Mouse (Mus musculus) limb, embryonic 14.5 days (tissue): ENCODE measurements at regions not wholly inside any gene's neighbourhood (a gene's known extent, or its start where the extent isn't known, plus 50 kb on each side); places are given as distances from the start of the nearest gene placed in this dataset.

Source experiments
- ATAC-seq: fragments of 200-750 bp; cut with Nextera tagmentation; 2 replicates; pipeline ENCODE4 v1.8.0; 2017; ENCODE audit warnings: low read depth, moderate number of reproducible peaks, moderate TSS enrichment; ENCODE audit not compliant: low FRiP score
- DNase-seq: peaks from one replicate; pipeline ENCODE4 v3.0.0-alpha.2; 2015; ENCODE audit warnings: low spot score
- H3K27ac ChIP-seq: fragments of 300-500 bp; sonication (generic); replicated peaks from 2 replicates; pipeline ENCODE4 v1.5.1; 2014; ENCODE audit warnings: low read depth, mild to moderate bottlenecking, low read length, moderate library complexity, mixed read lengths
- H3K27me3 ChIP-seq: fragments of 300-500 bp; sonication (generic); 2 replicates; pipeline ENCODE4 v1.6.1; 2014; ENCODE audit warnings: low read length, mixed read lengths; ENCODE audit not compliant: control insufficient read depth, insufficient read depth
- H3K36me3 ChIP-seq: fragments of 300-500 bp; sonication (generic); 2 replicates; pipeline ENCODE4 v1.6.1; 2014; ENCODE audit warnings: mild to moderate bottlenecking, low read length, moderate library complexity, mixed read lengths; ENCODE audit not compliant: control insufficient read depth, insufficient read depth
- H3K4me1 ChIP-seq: fragments of 300-500 bp; sonication (generic); 2 replicates; pipeline ENCODE4 v1.6.1; 2014; ENCODE audit warnings: antibody characterized with exemption, low read length, mixed read lengths; ENCODE audit not compliant: control insufficient read depth, insufficient read depth
- H3K4me2 ChIP-seq: fragments of 300-500 bp; sonication (generic); replicated peaks from 2 replicates; pipeline ENCODE4 v1.6.1; 2014; ENCODE audit warnings: low read depth, mild to moderate bottlenecking, low read length, moderate library complexity; ENCODE audit not compliant: severe bottlenecking
- H3K4me3 ChIP-seq: fragments of 300-500 bp; sonication (generic); replicated peaks from 2 replicates; pipeline ENCODE4 v1.5.1; 2014; ENCODE audit warnings: low read length
- H3K9ac ChIP-seq: fragments of 300-500 bp; sonication (generic); 2 replicates; pipeline ENCODE4 v1.6.1; 2014; ENCODE audit warnings: mild to moderate bottlenecking, low read depth, low read length, moderate library complexity; ENCODE audit not compliant: severe bottlenecking
- H3K9me3 ChIP-seq: fragments of 300-500 bp; sonication (generic); 2 replicates; pipeline ENCODE4 v1.6.1; 2016; ENCODE audit warnings: low read length; ENCODE audit not compliant: control insufficient read depth
- POLR2A ChIP-seq: fragments of 200-500 bp; IDR thresholded peaks from 2 replicates; pipeline ENCODE4 v1.8.0; 2012; ENCODE audit warnings: inconsistent platforms, mild to moderate bottlenecking, moderate library complexity, borderline replicate concordance; ENCODE audit not compliant: insufficient read depth, insufficient read length; ENCODE audit errors: extremely low read depth
- WGBS: fragments of 180-500 bp; shearing (Covaris S2); extraction: QIAGEN DNeasy Blood & Tissue Kit; methylation state at CpG from one replicate; pipeline ENCODE4 v1.1.7; 2014; 5-methylcytosine and 5-hydroxymethylcytosine counted together

DNA sequence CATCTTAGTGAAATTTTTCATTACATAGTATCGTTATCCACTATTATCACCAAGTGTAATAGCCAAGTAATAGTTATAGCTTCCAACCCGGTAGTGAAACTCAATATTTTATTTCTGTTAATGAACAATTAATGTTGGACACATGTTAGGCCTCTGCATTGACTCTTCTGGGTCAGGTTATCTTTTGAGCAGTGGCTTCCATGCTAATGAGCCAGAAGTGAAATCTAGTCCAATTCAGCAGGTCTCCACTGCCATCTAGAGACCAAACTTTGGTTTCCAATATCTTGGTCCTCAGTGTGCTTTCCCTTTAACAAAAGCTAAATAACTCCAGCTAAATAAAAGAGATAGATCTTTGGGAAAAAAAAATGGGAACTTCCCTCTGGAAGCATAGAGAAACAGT, 258.9 kb upstream of the Aldoart1 start:
- no peaks in the 10 kb centered on the region for H3K27me3 ChIP-seq
- H3K4me1 ChIP-seq = no peaks in the 10 kb centered on the region
- no peak overlapping the region for H3K9ac ChIP-seq
- 50% methylated on average over 2 of the region's 2 CpGs for WGBS
- no peak overlapping the region for H3K4me3 ChIP-seq
- no peak overlapping the region for H3K4me2 ChIP-seq
- no peaks in the 10 kb centered on the region for H3K36me3 ChIP-seq
- no peak for TF ChIP-seq POLR2A
- ATAC-seq = no peak
- H3K9me3 ChIP-seq = no peaks in the 10 kb centered on the region
- peak; percentile 56 for DNase-seq
- H3K27ac ChIP-seq = no peak overlapping the region
